Mouse (Mus musculus): ENCODE results near the gene Ranbp2.
"Not testable (repeated sequence)": the region's sequence is repeated elsewhere in the genome, so short reads cannot be mapped to it uniquely, and the experiment has no call there.

Ranbp2 gene

DNA sequence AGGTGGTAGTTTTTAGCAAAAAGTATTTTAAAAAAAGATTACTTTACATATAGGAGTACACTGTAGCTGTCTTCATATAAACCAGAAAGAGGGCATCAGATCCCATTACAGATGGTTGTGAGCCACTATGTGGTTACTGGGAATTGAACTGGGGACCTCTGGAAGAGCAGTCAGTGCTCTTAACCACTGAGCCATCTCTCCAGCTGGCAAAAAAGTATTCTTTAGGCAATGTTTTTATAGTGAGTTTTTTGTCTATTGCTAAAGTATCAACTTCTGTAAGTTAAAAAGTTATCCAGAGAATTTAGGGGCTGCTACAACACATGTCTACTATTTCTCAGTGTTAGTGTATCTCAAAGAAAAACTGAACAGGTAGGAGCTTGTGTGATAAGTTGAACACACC lies 50.0 kb downstream of the Ranbp2 start:
- no peak for DNase-seq (ENCODE audit: low read depth, low spot score)

DNA sequence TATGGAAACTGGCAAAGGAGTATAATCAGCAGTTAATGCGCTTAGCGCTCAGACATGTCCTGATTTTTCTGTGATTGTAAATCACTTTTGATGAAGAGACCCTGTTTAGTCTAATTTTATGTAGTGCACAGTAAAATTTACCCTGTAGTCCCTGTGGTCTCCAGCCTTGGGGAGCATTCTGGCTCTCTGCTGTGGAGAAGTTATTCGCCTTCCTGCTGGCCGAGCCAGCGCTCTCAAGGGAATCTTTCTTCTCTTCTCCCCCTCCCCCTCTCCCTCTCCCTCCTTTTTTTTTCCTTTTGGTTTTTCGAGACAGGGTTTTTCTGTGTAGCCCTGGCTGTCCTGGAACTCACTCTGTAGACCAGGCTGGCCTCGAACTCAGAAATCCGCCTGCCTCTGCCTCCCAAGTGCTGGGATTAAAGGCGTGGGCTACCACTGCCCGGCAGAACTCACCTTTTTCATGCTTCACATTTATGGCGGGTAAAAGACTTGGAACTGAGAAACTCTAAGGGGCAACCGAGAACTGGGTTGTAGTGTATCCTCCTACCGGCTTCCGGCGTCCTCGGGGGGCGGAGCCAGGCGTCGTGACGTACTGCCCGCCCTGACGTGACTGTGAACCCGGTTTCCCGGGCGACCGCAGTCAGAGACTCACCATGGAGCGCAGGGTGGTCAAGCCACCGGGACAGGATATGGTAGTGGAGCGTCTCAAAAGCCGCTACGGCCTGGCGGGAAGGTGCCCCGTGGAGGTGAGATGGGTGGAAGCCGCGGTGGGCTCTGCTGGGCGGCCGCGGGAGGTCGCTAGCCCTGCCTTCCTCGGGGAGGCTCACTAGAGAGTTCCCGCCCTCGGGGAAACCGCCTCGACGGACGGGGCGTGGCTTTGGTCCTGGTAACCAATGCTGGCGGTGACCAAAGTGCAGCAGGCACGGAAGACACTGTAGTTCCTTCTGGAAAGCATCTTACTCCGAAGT lies 50.9 kb downstream of the Ranbp2 start, which contains the start of gene Ccdc138:
Ccdc138 (plus strand) TSS at position 629 of the 965 bp plus-strand sequence.
- peak; percentile 86 for DNase-seq (ENCODE audit: low read depth, low spot score)

DNA sequence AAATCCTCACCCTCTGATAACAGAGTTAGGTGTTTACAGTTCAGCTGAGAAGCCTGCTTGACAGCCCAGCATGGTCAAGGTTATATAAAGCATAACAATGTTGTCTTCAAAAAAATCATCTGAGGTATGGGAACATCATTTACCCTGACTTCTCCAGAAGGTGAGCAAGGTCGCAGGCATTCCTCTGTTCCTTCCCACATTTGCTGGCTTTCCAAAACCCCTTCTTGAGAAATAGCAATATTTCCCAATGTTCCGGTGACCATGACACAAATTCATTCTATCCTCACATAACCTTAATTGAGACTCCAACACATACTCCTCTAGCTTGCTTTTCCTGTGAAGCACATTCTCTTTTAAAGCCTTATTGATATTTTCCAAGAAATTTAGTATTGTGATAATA lies 51.8 kb downstream of the Ranbp2 start:
- no peak for DNase-seq (ENCODE audit: low read depth, low spot score)

DNA sequence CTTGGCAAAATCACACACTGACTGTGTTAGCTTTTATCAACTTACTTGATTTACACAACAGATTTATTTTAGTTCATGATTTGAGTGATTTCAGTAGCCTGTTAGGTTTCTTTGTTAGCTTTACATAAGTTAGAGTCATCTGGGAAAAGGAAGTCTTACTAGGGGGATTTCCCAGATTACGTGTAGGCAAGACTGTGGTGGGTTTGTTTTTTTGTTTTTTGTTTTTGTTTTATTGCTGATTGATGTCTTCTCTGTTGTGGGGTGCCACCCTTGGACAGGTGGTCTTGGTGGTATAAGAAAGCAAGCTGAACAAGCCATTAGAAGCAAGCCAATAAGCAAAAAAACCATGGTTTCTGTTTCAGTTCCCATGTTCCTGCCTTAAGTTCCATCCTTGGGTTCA lies 82.6 kb downstream of the Ranbp2 start:
- DNase-seq (ENCODE audit: low read depth, low spot score): no peak

DNA sequence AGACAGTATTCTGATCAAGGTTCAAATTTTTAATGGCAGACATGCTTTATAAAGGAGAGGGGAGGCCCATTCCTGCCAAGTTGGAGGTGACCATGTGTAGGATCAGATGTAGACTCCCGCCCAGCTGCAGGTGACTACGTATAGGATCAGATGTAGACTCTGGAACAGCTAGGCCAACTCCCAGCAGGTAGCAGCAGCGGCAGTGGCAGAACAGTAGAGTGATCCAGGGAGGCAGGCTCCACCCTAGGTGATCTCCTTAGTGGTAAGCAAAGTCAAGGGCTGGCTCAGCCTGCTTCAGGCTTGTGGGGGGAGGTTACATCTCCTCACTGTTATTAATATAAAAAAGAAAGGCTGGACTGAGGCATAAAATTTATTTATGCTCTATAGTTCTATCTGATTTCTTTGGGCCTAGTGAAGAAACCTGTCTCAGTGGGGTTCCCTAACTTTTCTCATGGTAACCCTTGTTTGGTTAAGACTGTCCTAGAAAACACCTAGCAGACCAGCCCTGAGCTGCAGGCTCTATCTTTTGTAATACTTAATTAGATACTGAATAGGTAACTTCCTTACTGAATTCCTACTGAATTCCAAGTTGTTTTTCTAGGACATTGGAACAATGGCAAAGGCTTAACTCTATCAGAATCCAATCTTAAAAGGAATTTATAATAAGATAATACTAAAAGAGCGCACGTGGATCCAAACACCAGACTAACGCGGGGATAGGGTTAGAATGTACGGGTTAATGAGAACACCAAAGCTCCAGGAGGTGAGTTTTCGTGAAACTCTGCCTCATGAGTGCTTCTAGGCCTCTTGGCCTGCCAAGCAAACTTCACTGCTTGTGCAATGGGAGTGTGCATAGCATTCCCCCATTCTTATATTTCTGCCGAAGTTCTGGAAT lies 84.4 kb downstream of the Ranbp2 start:
- no peak for DNase-seq (ENCODE audit: low read depth, low spot score)

DNA sequence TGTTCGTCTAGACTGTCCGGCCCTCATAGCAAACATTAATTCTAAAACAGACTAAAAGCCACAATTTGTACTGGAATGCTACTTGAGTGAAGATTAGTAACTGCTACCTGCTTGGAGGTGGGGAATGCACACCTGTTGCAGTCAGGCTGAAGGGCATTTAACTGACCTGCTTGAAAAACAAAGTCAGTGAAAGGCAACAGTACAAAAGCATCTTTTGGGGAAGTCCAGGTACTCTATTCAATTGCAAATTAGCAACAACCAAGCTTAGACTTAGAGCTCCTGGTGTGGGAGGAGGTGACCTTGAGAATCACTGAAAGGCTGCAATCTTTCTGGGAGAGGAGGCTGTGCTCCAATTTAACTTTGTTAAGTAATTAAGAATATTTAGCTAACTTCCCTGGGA lies 85.5 kb downstream of the Ranbp2 start:
- DNase-seq (ENCODE audit: low read depth, low spot score): no peak

DNA sequence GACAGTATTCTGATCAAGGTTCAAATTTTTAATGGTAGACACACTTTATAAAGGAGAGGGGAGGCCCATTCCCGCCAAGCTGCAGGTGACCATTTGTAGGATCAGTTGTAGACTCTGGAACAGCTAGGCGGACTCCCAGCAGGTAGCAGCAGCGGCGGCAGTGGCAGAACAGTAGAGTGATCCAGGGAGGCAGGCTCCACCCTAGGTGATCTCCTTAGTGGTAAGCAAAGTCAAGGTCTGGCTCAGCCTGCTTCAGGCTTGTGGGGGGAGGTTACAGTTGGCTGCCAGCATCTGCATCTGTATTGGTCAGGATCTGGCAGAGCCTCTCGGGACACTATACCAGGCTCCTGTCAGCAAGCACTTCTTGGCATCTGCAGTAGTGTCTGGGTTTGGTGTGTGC lies 89.6 kb downstream of the Ranbp2 start:
- not testable (repeated sequence) for DNase-seq (ENCODE audit: low read depth, low spot score)

DNA sequence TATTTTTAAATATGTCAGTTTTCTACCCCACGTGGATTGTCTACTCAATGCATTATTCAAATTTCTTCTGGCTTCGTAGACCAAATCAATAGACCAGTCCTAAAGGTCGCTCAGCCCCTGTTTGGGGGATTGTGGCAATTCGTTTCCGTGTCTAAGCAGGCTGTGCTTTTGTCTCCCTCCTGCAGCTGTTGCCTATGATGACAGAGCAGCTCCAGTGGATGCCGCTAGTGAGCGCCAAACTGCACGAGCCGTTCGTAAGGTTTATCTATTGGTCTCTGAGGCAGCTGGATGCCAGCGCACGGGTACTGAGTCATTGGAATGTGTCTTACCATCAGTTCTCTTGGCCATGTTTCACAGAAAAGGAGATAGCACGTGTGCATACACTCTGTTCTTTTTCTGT lies 93.9 kb downstream of the Ranbp2 start:
- no peak for DNase-seq (ENCODE audit: low read depth, low spot score)

Measured in c-Kit-negative CD71-positive TER-119-positive erythroid progenitor cells, embryonic 14.5 days (primary cell).